Mouse (Mus musculus) liver, embryonic 12.5 days (tissue): Measurements from ENCODE around the gene Trim59. TPM values are rescaled to one million over a fixed set of nuclear protein-coding genes. Genes with fewer than 3 reads are reported as not detected.

Experiments used
- ATAC-seq: fragments of 200-750 bp; cut with Nextera tagmentation; 2 replicates; pipeline ENCODE4 v1.8.0; 2017; ENCODE audit warnings: moderate number of reproducible peaks, mild to moderate bottlenecking, moderate library complexity
- H3K27ac ChIP-seq: fragments of 300-500 bp; sonication (generic); 2 replicates; pipeline ENCODE4 v1.5.1; 2016; ENCODE audit warnings: mild to moderate bottlenecking
- H3K27me3 ChIP-seq: fragments of 300-500 bp; sonication (generic); replicated peaks from 2 replicates; pipeline ENCODE4 v1.6.1; 2016; ENCODE audit warnings: mild to moderate bottlenecking, moderate library complexity
- H3K36me3 ChIP-seq: fragments of 300-500 bp; sonication (generic); 2 replicates; pipeline ENCODE4 v1.6.1; 2016; ENCODE audit warnings: mild to moderate bottlenecking, moderate library complexity
- H3K4me1 ChIP-seq: fragments of 300-500 bp; sonication (generic); 2 replicates; pipeline ENCODE4 v1.6.1; 2016
- H3K4me2 ChIP-seq: fragments of 300-500 bp; sonication (generic); 2 replicates; pipeline ENCODE4 v1.6.1; 2016; ENCODE audit warnings: mild to moderate bottlenecking, moderate library complexity
- H3K4me3 ChIP-seq: fragments of 300-500 bp; sonication (generic); 2 replicates; pipeline ENCODE4 v1.5.1; 2016; ENCODE audit warnings: mild to moderate bottlenecking, moderate library complexity
- H3K9ac ChIP-seq: fragments of 300-500 bp; sonication (generic); 2 replicates; pipeline ENCODE4 v1.6.1; 2016; ENCODE audit warnings: mild to moderate bottlenecking, moderate library complexity
- H3K9me3 ChIP-seq: fragments of 300-500 bp; sonication (generic); replicated peaks from 2 replicates; pipeline ENCODE4 v1.6.1; 2016; ENCODE audit warnings: mild to moderate bottlenecking, moderate library complexity
- WGBS: fragments of 180-500 bp; shearing (Covaris S2); methylation state at CpG from one replicate; pipeline ENCODE4 v1.1.7; 2016; ENCODE audit not compliant: insufficient replicate concordance; 5-methylcytosine and 5-hydroxymethylcytosine counted together
- microRNA counts: library from miRNA; unstranded; fragments of <30 nt; microRNA quantifications from one replicate; lab custom pipeline; 2017
- microRNA-seq: library from miRNA; unstranded; fragments of <30 nt; microRNA quantifications from one replicate; pipeline ENCODE4, GENCODE M21; 2017
- polyA plus RNA-seq: library from polyadenylated mRNA; unstranded; fragments of >200 nt; fragmentation: Nextera tagmentation; extraction: Ambion mirVana; gene quantifications from 2 replicates; pipeline ENCODE4 v1.2.1, GENCODE M21; 2016

Gene Trim59
- polyA plus RNA-seq, 1 experiment from 2014 or later: 162 TPM

- no peaks in the 10 kb centered on the region for H3K27me3 ChIP-seq
- under 1% methylated on average over 65 of the region's 76 CpGs for WGBS
Measured at GRCm38 (mm10) chr3:69004437-69005337, 39.9 kb downstream of the Trim59 start, which contains the start of the genes Ift80 and Smc4. TSS of gene Ift80 (minus strand) at chr3:69004570. TSS of gene Smc4 (plus strand) at chr3:69004738.

DNA sequence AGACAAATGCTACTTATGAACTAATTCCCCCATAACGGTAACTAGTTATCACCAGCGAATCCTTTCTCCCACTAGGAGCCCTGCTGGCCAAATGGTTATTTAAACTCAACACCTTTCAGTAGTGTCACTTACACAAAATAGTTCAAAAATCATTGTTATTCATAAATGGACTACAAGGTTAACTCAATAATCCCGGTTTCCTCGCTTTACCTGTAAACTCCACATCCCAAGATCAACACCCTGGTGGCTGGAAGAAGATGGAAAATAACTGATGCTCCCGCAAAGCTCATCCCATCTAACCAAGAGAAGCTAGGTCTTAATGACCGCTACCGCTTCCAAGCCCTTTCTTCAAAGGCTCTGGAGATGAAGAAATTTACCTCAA lies 40.5 kb downstream of the Trim59 start:
- H3K27ac ChIP-seq: peak overlapping the region; percentile 98
- H3K9me3 ChIP-seq: no peaks in the 10 kb centered on the region
- under 1% methylated on average over 7 of the region's 7 CpGs for WGBS
- peaks cover 21% of the 10 kb centered on the region for H3K4me1 ChIP-seq
- H3K27me3 ChIP-seq: no peaks in the 10 kb centered on the region
- peak overlapping the region; percentile 100 for H3K4me3 ChIP-seq
- ATAC-seq: peak; percentile 8
- H3K4me2 ChIP-seq: peak overlapping the region; percentile 79
- H3K9ac ChIP-seq: peak overlapping the region; percentile 74
- peaks cover 35% of the 10 kb centered on the region for H3K36me3 ChIP-seq

More at GRCm38 (mm10) chr3:69004437-69005337, 39.9 kb downstream of the Trim59 start, which contains the start of the genes Ift80 and Smc4:
- Histone ChIP-seq H3K4me1 (peaks cover 26% of the 10 kb centered on the region), H3K9me3 (no peaks in the 10 kb centered on the region), H3K4me3 (peak within 1 kb of the TSS; percentile 100), H3K4me2 (peak within 1 kb of the TSS; percentile 79), H3K27ac (peak within 1 kb of the TSS; percentile 98), H3K36me3 (peaks cover 40% of the 10 kb centered on the region), H3K9ac (peak within 1 kb of the TSS; percentile 99)
- peak; percentile 89 for ATAC-seq

GRCm38 (mm10) chr3:69002781-69003180 lies 41.8 kb downstream of the Trim59 start:
- no peak overlapping the region for H3K9ac ChIP-seq
- no peaks in the 10 kb centered on the region for H3K9me3 ChIP-seq
- H3K4me1 ChIP-seq: peaks cover 16% of the 10 kb centered on the region; the same call in 1 of the 2 replicates
- no peak overlapping the region for H3K27ac ChIP-seq
- 87% methylated on average over 4 of the region's 4 CpGs for WGBS
- no peaks in the 10 kb centered on the region for H3K27me3 ChIP-seq
- H3K4me3 ChIP-seq: no peak overlapping the region
- ATAC-seq: no peak
- peaks cover 24% of the 10 kb centered on the region for H3K36me3 ChIP-seq
- H3K4me2 ChIP-seq: peak overlapping the region; percentile 79

DNA sequence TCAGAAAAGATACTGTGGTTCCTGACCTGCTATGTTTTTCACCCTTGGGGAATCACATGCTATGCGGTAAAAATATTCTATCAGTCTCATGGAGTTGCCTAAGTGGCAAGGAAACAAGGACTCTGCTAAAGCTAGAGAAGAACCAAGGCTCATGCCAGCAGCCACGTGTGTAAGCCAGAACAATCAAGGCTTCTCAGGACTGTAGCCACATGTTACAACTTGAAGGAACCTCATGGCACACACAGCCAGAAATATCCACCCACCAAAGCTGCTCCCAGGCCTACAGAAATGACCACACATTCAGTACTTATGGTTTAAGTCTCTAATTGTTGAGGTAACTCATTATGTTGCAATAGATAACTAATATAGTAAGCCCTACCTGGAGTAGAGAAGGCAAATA lies 58.0 kb downstream of the Trim59 start:
- no peak overlapping the region for H3K27ac ChIP-seq

More for the DNA sequence above, 58.0 kb downstream of the Trim59 start:
- Histone ChIP-seq H3K36me3 (peaks cover 26% of the 10 kb centered on the region; the same call in 1 of the 2 replicates), H3K9ac (no peak overlapping the region), H3K4me3 (no peak overlapping the region), H3K4me2 (no peak overlapping the region), H3K27me3 (no peaks in the 10 kb centered on the region), H3K4me1 (no peaks in the 10 kb centered on the region), H3K9me3 (no peaks in the 10 kb centered on the region)
- ATAC-seq: no peak
- 79% methylated on average over 2 of the region's 2 CpGs for WGBS

MicroRNAs within 50 kb of the gene (microRNA counts, 519-probe panel; counts per million panel counts)
- microRNA mmu-miR-15b (lab: Ali Mortazavi, UCI): 8,186 counts per million, percentile 99 among the panel's probes with 10 or more counts

Small RNA genes within 50 kb of the gene (microRNA-seq; reads per million reads assigned to microRNA genes)
- gene Mir15b: 3,599 reads per million, percentile 86 among the genes with 10 or more reads in this experiment
- 1,420 reads per million, percentile 77 among the genes with 10 or more reads in this experiment for gene Mir16-2

Other genes starting within 250 kb of the Trim59 start
- 2.8 and 3.1 TPM in 2 replicates for gene 1110032F04Rik, start 175.2 kb downstream of the Trim59 start, polyA plus RNA-seq
- 6.8 and 7.1 TPM in 2 replicates for gene Ift80, start 40.2 kb downstream of the Trim59 start, polyA plus RNA-seq
- 178 and 181 TPM in 2 replicates for gene Smc4, start 40.0 kb downstream of the Trim59 start, polyA plus RNA-seq
- 27.7 and 31.5 TPM in 2 replicates for gene Kpna4, start 82.4 kb upstream of the Trim59 start, polyA plus RNA-seq
- not detected in 2 replicates for gene Arl14, start 177.7 kb upstream of the Trim59 start, polyA plus RNA-seq